Mouse (Mus musculus): ENCODE data around the gene Upk3b. TPM values are rescaled to one million over a fixed set of nuclear protein-coding genes. Genes with fewer than 3 reads are reported as not detected.
A peak's percentile ranks its signal among the peaks of the same experiment; 100 is the strongest.

Upk3b gene
- polyA plus RNA-seq, 1 experiment: 0.11 TPM

GRCm38 (mm10) chr5:136077001-136077550, 38.8 kb downstream of the Upk3b start:
- TF ChIP-seq CTCF (IDR thresholded peaks at IDR 0.05; ENCODE audit: borderline replicate concordance, extremely low read depth, insufficient read depth, insufficient read length): no peak
- no peak for TF ChIP-seq POLR2A (IDR thresholded peaks at IDR 0.05; ENCODE audit: borderline replicate concordance, extremely low read depth, insufficient read depth, insufficient read length, poor library complexity, severe bottlenecking)
- no peak for DNase-seq (ENCODE audit: low read depth)

GRCm38 (mm10) chr5:136078136-136078535, 39.8 kb downstream of the Upk3b start:
- DNase-seq (ENCODE audit: low read depth): no peak
- no peak for TF ChIP-seq POLR2A (IDR thresholded peaks at IDR 0.05; ENCODE audit: borderline replicate concordance, extremely low read depth, insufficient read depth, insufficient read length, poor library complexity, severe bottlenecking)
- no peak for TF ChIP-seq CTCF (IDR thresholded peaks at IDR 0.05; ENCODE audit: borderline replicate concordance, extremely low read depth, insufficient read depth, insufficient read length)

- DNase-seq (ENCODE audit: low read depth): no peak
- TF ChIP-seq CTCF (IDR thresholded peaks at IDR 0.05; ENCODE audit: borderline replicate concordance, extremely low read depth, insufficient read depth, insufficient read length): peak; percentile 11; the same call in 1 of the 2 replicates
- TF ChIP-seq POLR2A (IDR thresholded peaks at IDR 0.05; ENCODE audit: borderline replicate concordance, extremely low read depth, insufficient read depth, insufficient read length, poor library complexity, severe bottlenecking): no peak
Measured at GRCm38 (mm10) chr5:136082345-136082744, 44.0 kb downstream of the Upk3b start.

GRCm38 (mm10) chr5:136083669-136084107, 45.4 kb downstream of the Upk3b start, which contains the start of gene Rasa4:
Gene Rasa4, plus strand, starts transcription at chr5:136083916.
- peak; percentile 97 for DNase-seq (ENCODE audit: low read depth)
- TF ChIP-seq POLR2A (IDR thresholded peaks at IDR 0.05; ENCODE audit: borderline replicate concordance, extremely low read depth, insufficient read depth, insufficient read length, poor library complexity, severe bottlenecking): no peak
- no peak for TF ChIP-seq CTCF (IDR thresholded peaks at IDR 0.05; ENCODE audit: borderline replicate concordance, extremely low read depth, insufficient read depth, insufficient read length)

GRCm38 (mm10) chr5:136084144-136084881, 46.0 kb downstream of the Upk3b start:
- no peak for DNase-seq (ENCODE audit: low read depth)
- TF ChIP-seq POLR2A (IDR thresholded peaks at IDR 0.05; ENCODE audit: borderline replicate concordance, extremely low read depth, insufficient read depth, insufficient read length, poor library complexity, severe bottlenecking) (no peak), CTCF (IDR thresholded peaks at IDR 0.05; ENCODE audit: borderline replicate concordance, extremely low read depth, insufficient read depth, insufficient read length) (no peak)

- DNase-seq (ENCODE audit: low read depth): peak; percentile 82
- TF ChIP-seq POLR2A (IDR thresholded peaks at IDR 0.05; ENCODE audit: borderline replicate concordance, extremely low read depth, insufficient read depth, insufficient read length, poor library complexity, severe bottlenecking) (no peak), CTCF (IDR thresholded peaks at IDR 0.05; ENCODE audit: borderline replicate concordance, extremely low read depth, insufficient read depth, insufficient read length) (no peak)
Measured at GRCm38 (mm10) chr5:136084891-136085651, 46.8 kb downstream of the Upk3b start.

GRCm38 (mm10) chr5:136086290-136086689, 48.0 kb downstream of the Upk3b start:
- no peak for TF ChIP-seq POLR2A (IDR thresholded peaks at IDR 0.05; ENCODE audit: borderline replicate concordance, extremely low read depth, insufficient read depth, insufficient read length, poor library complexity, severe bottlenecking)
- TF ChIP-seq CTCF (IDR thresholded peaks at IDR 0.05; ENCODE audit: borderline replicate concordance, extremely low read depth, insufficient read depth, insufficient read length): no peak
- no peak for DNase-seq (ENCODE audit: low read depth)

GRCm38 (mm10) chr5:136088821-136089575, 50.7 kb downstream of the Upk3b start:
- TF ChIP-seq POLR2A (IDR thresholded peaks at IDR 0.05; ENCODE audit: borderline replicate concordance, extremely low read depth, insufficient read depth, insufficient read length, poor library complexity, severe bottlenecking): no peak
- TF ChIP-seq CTCF (IDR thresholded peaks at IDR 0.05; ENCODE audit: borderline replicate concordance, extremely low read depth, insufficient read depth, insufficient read length): peak; percentile 19; the same call in 1 of the 2 replicates
- no peak for DNase-seq (ENCODE audit: low read depth)

GRCm38 (mm10) chr5:136091927-136092326, 53.6 kb downstream of the Upk3b start:
- DNase-seq (ENCODE audit: low read depth): no peak
- TF ChIP-seq POLR2A (IDR thresholded peaks at IDR 0.05; ENCODE audit: borderline replicate concordance, extremely low read depth, insufficient read depth, insufficient read length, poor library complexity, severe bottlenecking) (no peak), CTCF (IDR thresholded peaks at IDR 0.05; ENCODE audit: borderline replicate concordance, extremely low read depth, insufficient read depth, insufficient read length) (no peak)

GRCm38 (mm10) chr5:136094249-136095010, 56.1 kb downstream of the Upk3b start:
- TF ChIP-seq POLR2A (IDR thresholded peaks at IDR 0.05; ENCODE audit: borderline replicate concordance, extremely low read depth, insufficient read depth, insufficient read length, poor library complexity, severe bottlenecking): no peak
- TF ChIP-seq CTCF (IDR thresholded peaks at IDR 0.05; ENCODE audit: borderline replicate concordance, extremely low read depth, insufficient read depth, insufficient read length): no peak
- no peak for DNase-seq (ENCODE audit: low read depth)
